Comparison of ENCODE assay signal across 9 mouse cellular contexts in genomic region chr7:5057381-5057780, GRCm38 (mm10). TPM values are rescaled to one million over a fixed set of nuclear protein-coding genes. Genes with fewer than 3 reads are reported as not detected.
DNase-seq lines count a peak whose midpoint lies in the region; ATAC-seq and TF ChIP-seq lines count a peak whose summit lies in the region.
"Had no signal": no experiment of that assay in that cellular context is flagged by ENCODE, and none has a peak within 500 bp of the region (broad histone marks: within the 10 kb centered on the region; RNA-seq: fewer than 3 reads in every experiment).

No protein-coding gene starts in this region.

- H3K27me3 ChIP-seq in cerebellum, adult 2 months (ENCODE audit: control insufficient read depth, insufficient read depth, low read length) = no peaks in the 10 kb centered on the region
- H3K27me3 ChIP-seq in neural tube, embryonic 11.5 days (ENCODE audit: control insufficient read depth, insufficient read depth, low read length) = peaks cover 56% of the 10 kb centered on the region
- peaks cover 47% of the 10 kb centered on the region for H3K27me3 ChIP-seq in limb, embryonic 14.5 days (ENCODE audit: control insufficient read depth, insufficient read depth, low read length)
- H3K27me3 ChIP-seq in stomach, postnatal 0 days (ENCODE audit: control insufficient read depth, insufficient read depth, low read length) = peaks cover 7% of the 10 kb centered on the region; the same call in 1 of the 2 replicates

- no peak overlapping the region for H3K9ac ChIP-seq in neural tube, embryonic 11.5 days (ENCODE audit: low read length)
- peak overlapping the region; percentile 87 for H3K9ac ChIP-seq in limb, embryonic 14.5 days (ENCODE audit: low read depth, low read length, severe bottlenecking)
- peak overlapping the region; percentile 63 for H3K9ac ChIP-seq in stomach, postnatal 0 days (ENCODE audit: low read length)

- H3K36me3 ChIP-seq in neural tube, embryonic 11.5 days (ENCODE audit: control insufficient read depth, insufficient read depth, low read length) = no peaks in the 10 kb centered on the region
- no peaks in the 10 kb centered on the region for H3K36me3 ChIP-seq in limb, embryonic 14.5 days (ENCODE audit: control insufficient read depth, insufficient read depth, low read length)
- H3K36me3 ChIP-seq in stomach, postnatal 0 days (ENCODE audit: control insufficient read depth, insufficient read depth, low read length) = no peaks in the 10 kb centered on the region

- ATAC-seq in neural tube, embryonic 11.5 days (ENCODE audit: insufficient read depth, low FRiP score, low TSS enrichment) = no peak
- no peak for ATAC-seq in limb, embryonic 14.5 days (ENCODE audit: low FRiP score, low read depth)
- no peak for ATAC-seq in stomach, postnatal 0 days (ENCODE audit: low FRiP score, low TSS enrichment)

- peak overlapping the region; percentile 70 for H3K27ac ChIP-seq in cerebellum, adult 2 months (ENCODE audit: insufficient read depth, low read length)
- H3K27ac ChIP-seq in neural tube, embryonic 11.5 days (ENCODE audit: low read depth, low read length) = no peak overlapping the region
- no peak overlapping the region for H3K27ac ChIP-seq in limb, embryonic 14.5 days (replicated peaks; ENCODE audit: low read depth, low read length)
- H3K27ac ChIP-seq in stomach, postnatal 0 days (replicated peaks) = no peak overlapping the region

- no peak for TF ChIP-seq CTCF in cerebellum, adult 2 months (IDR thresholded peaks at IDR 0.05; ENCODE audit: borderline replicate concordance, insufficient read depth, low read depth, low read length)
- no peak for TF ChIP-seq CTCF in stomach, postnatal 0 days (IDR thresholded peaks at IDR 0.05; ENCODE audit: low read depth)

- H3K9me3 ChIP-seq in neural tube, embryonic 11.5 days (ENCODE audit: control insufficient read depth, low read length) = no peaks in the 10 kb centered on the region
- no peaks in the 10 kb centered on the region for H3K9me3 ChIP-seq in limb, embryonic 14.5 days (ENCODE audit: control insufficient read depth, low read length)
- no peaks in the 10 kb centered on the region for H3K9me3 ChIP-seq in stomach, postnatal 0 days (ENCODE audit: control insufficient read depth, low read length)

- DNase-seq in cerebellum, adult 2 months = no peak
- DNase-seq in cerebellum, postnatal 36 days = no peak
- no peak for DNase-seq in neural tube, embryonic 11.5 days (ENCODE audit: low spot score)
- no peak for DNase-seq in neural tube, embryonic 10.5 days (ENCODE audit: extremely low spot score, low spot score)
- DNase-seq in limb, embryonic 14.5 days (ENCODE audit: low spot score) = no peak
- no peak for DNase-seq in stomach, postnatal 0 days (ENCODE audit: low spot score)
- no peak for DNase-seq in thymus, adult 18-20 months
- DNase-seq in cerebellum, adult 9-11 months = no peak
- DNase-seq: heart, postnatal 14 days had no signal

- peak overlapping the region; percentile 60 for H3K4me3 ChIP-seq in cerebellum, adult 2 months (replicated peaks; ENCODE audit: insufficient read depth, low read depth, low read length)
- peak overlapping the region; percentile 43 for H3K4me3 ChIP-seq in neural tube, embryonic 11.5 days (ENCODE audit: low read depth, low read length)
- H3K4me3 ChIP-seq in limb, embryonic 14.5 days (replicated peaks; ENCODE audit: low read length) = peak overlapping the region; percentile 75
- peak overlapping the region; percentile 51 for H3K4me3 ChIP-seq in stomach, postnatal 0 days (ENCODE audit: low read depth, low read length)

- H3K4me1 ChIP-seq in cerebellum, adult 2 months (ENCODE audit: control insufficient read depth, insufficient read depth, low read length) = peaks cover 16% of the 10 kb centered on the region
- peaks cover 22% of the 10 kb centered on the region for H3K4me1 ChIP-seq in neural tube, embryonic 11.5 days (ENCODE audit: control insufficient read depth, insufficient read depth, low read length)
- peaks cover 33% of the 10 kb centered on the region for H3K4me1 ChIP-seq in limb, embryonic 14.5 days (ENCODE audit: control insufficient read depth, insufficient read depth, low read length)
- peaks cover 10% of the 10 kb centered on the region for H3K4me1 ChIP-seq in stomach, postnatal 0 days (replicated peaks; ENCODE audit: control insufficient read depth, insufficient read depth)

- 30% methylated on average over 8 of the region's 8 CpGs for WGBS in cerebellum, adult 2 months
- 36% methylated on average over 8 of the region's 8 CpGs for WGBS in neural tube, embryonic 11.5 days
- 28% methylated on average over 8 of the region's 8 CpGs for WGBS in limb, embryonic 14.5 days
- 33% methylated on average over 8 of the region's 8 CpGs for whole genome bisulfite sequencing in stomach, postnatal 0 days

- no peak for TF ChIP-seq POLR2A in cerebellum, adult 2 months (IDR thresholded peaks at IDR 0.05; ENCODE audit: borderline replicate concordance, insufficient read depth, low read length)
- TF ChIP-seq POLR2A in limb, embryonic 14.5 days (IDR thresholded peaks at IDR 0.05; ENCODE audit: borderline replicate concordance, extremely low read depth, insufficient read depth, insufficient read length) = no peak

- no peak for TF ChIP-seq EP300 in stomach, postnatal 0 days (optimal IDR thresholded peaks at IDR 0.05)

- H3K4me2 ChIP-seq in neural tube, embryonic 11.5 days (ENCODE audit: low read depth) = peak overlapping the region; percentile 60
- peak overlapping the region; percentile 83 for H3K4me2 ChIP-seq in limb, embryonic 14.5 days (replicated peaks; ENCODE audit: low read depth, low read length, severe bottlenecking)
- peak overlapping the region; percentile 69 for H3K4me2 ChIP-seq in stomach, postnatal 0 days (replicated peaks; ENCODE audit: low read depth)

RNA-seq across cellular contexts. Expression of gene U2af2, which starts 4.6 kb away (rescaled TPM):
- 196 and 211 TPM in 2 replicates for polyA plus RNA-seq in cerebellum, adult 2 months (2012; rRNA removed)
- 167 and 186 TPM in 2 replicates for polyA plus RNA-seq in neural tube, embryonic 11.5 days (2014; fragmentation: Nextera tagmentation; extraction: Ambion mirVana)
- 431 and 479 TPM in 2 replicates for polyA plus RNA-seq in limb, embryonic 14.5 days (2012; rRNA removed)
- 123 and 128 TPM in 2 replicates for polyA plus RNA-seq in limb, embryonic 14.5 days (2014; fragmentation: Nextera tagmentation; extraction: Ambion mirVana)
- 49.2 and 50.1 TPM in 2 replicates for polyA plus RNA-seq in stomach, postnatal 0 days (2015; fragmentation: Nextera tagmentation; extraction: Ambion mirVana)

RNA-seq across cellular contexts. Expression of gene Zfp580, which starts 6.0 kb away (rescaled TPM):
- polyA plus RNA-seq in cerebellum, adult 2 months (2012; rRNA removed) = 29.7 and 34.3 TPM in 2 replicates
- polyA plus RNA-seq in neural tube, embryonic 11.5 days (2014; fragmentation: Nextera tagmentation; extraction: Ambion mirVana) = 42.3 and 48.9 TPM in 2 replicates
- 49.7 and 70.4 TPM in 2 replicates for polyA plus RNA-seq in limb, embryonic 14.5 days (2012; rRNA removed)
- polyA plus RNA-seq in limb, embryonic 14.5 days (2014; fragmentation: Nextera tagmentation; extraction: Ambion mirVana) = 47.5 and 57.7 TPM in 2 replicates
- polyA plus RNA-seq in stomach, postnatal 0 days (2015; fragmentation: Nextera tagmentation; extraction: Ambion mirVana) = 21.0 and 21.6 TPM in 2 replicates

RNA-seq across cellular contexts. Expression of gene Zfp784, which starts 19.1 kb away (rescaled TPM):
- 8.4 and 9.6 TPM in 2 replicates for polyA plus RNA-seq in cerebellum, adult 2 months (2012; rRNA removed)
- 2.7 and 3.2 TPM in 2 replicates for polyA plus RNA-seq in neural tube, embryonic 11.5 days (2014; fragmentation: Nextera tagmentation; extraction: Ambion mirVana)
- 6.5 and 6.8 TPM in 2 replicates for polyA plus RNA-seq in limb, embryonic 14.5 days (2012; rRNA removed)
- 5.6 and 6.3 TPM in 2 replicates for polyA plus RNA-seq in limb, embryonic 14.5 days (2014; fragmentation: Nextera tagmentation; extraction: Ambion mirVana)
- polyA plus RNA-seq in stomach, postnatal 0 days (2015; fragmentation: Nextera tagmentation; extraction: Ambion mirVana) = 4.1 and 4.3 TPM in 2 replicates

RNA-seq across cellular contexts. Expression of gene Epn1, which starts 22.7 kb away (rescaled TPM):
- polyA plus RNA-seq in cerebellum, adult 2 months (2012; rRNA removed) = 246 and 251 TPM in 2 replicates
- polyA plus RNA-seq in neural tube, embryonic 11.5 days (2014; fragmentation: Nextera tagmentation; extraction: Ambion mirVana) = 64.8 and 67.4 TPM in 2 replicates
- polyA plus RNA-seq in limb, embryonic 14.5 days (2012; rRNA removed) = 119 and 144 TPM in 2 replicates
- 69.1 and 76.2 TPM in 2 replicates for polyA plus RNA-seq in limb, embryonic 14.5 days (2014; fragmentation: Nextera tagmentation; extraction: Ambion mirVana)
- 41.0 and 44.5 TPM in 2 replicates for polyA plus RNA-seq in stomach, postnatal 0 days (2015; fragmentation: Nextera tagmentation; extraction: Ambion mirVana)

RNA-seq across cellular contexts. Expression of gene 4632433K11Rik, which starts 23.5 kb away (rescaled TPM):
- not detected in 2 replicates for polyA plus RNA-seq in cerebellum, adult 2 months (2012; rRNA removed)
- 0.50 TPM in 1 of 2 replicates, not detected in the other for polyA plus RNA-seq in neural tube, embryonic 11.5 days (2014; fragmentation: Nextera tagmentation; extraction: Ambion mirVana)
- not detected in 2 replicates for polyA plus RNA-seq in limb, embryonic 14.5 days (2012; rRNA removed)
- polyA plus RNA-seq in limb, embryonic 14.5 days (2014; fragmentation: Nextera tagmentation; extraction: Ambion mirVana) = not detected in 2 replicates
- polyA plus RNA-seq in stomach, postnatal 0 days (2015; fragmentation: Nextera tagmentation; extraction: Ambion mirVana) = not detected in 2 replicates
